In genomic region chr1:23320591-23321195, GRCm38 (mm10) we compare ENCODE assay signal across 10 mouse cellular contexts.
DNase-seq lines count a peak whose midpoint lies in the region; ATAC-seq and TF ChIP-seq lines count a peak whose summit lies in the region.
"Had no signal": no experiment of that assay in that cellular context is flagged by ENCODE, and none has a peak within 500 bp of the region (broad histone marks: within the 10 kb centered on the region; RNA-seq: fewer than 3 reads in every experiment).

No protein-coding gene starts in this region.

- H3K36me3 ChIP-seq in heart, embryonic 12.5 days, result no peaks in the 10 kb centered on the region
- H3K36me3 ChIP-seq in liver, embryonic 14.5 days (replicated peaks; ENCODE audit: control insufficient read depth, insufficient read depth, low read depth), result no peaks in the 10 kb centered on the region

- peak overlapping the region; percentile 17; the same call in 1 of the 2 replicates for H3K27ac ChIP-seq in heart, embryonic 12.5 days (ENCODE audit: poor library complexity, severe bottlenecking)
- H3K27ac ChIP-seq in liver, embryonic 14.5 days, result no peak overlapping the region

- peak overlapping the region; percentile 60; the same call in 1 of the 2 replicates for H3K4me2 ChIP-seq in heart, embryonic 12.5 days
- no peak overlapping the region for H3K4me2 ChIP-seq in liver, embryonic 14.5 days (ENCODE audit: low read depth)

- peaks cover 6% of the 10 kb centered on the region; the same call in 1 of the 2 replicates for H3K4me1 ChIP-seq in heart, embryonic 12.5 days (replicated peaks)
- no peaks in the 10 kb centered on the region for H3K4me1 ChIP-seq in liver, embryonic 14.5 days (replicated peaks; ENCODE audit: control insufficient read depth in 2 of 2, insufficient read depth in 2 of 2, low read length in 1 of 2)

- intact Hi-C loops in gastrocnemius, postnatal 36 days (cut with DNase I), result loop anchor here (5.0 kb wide), 1 partner anchor 472 kb away; no protein-coding TSS in a partner anchor

- no peak for DNase-seq in heart, adult 18-20 months
- DNase-seq in liver, embryonic 14.5 days (ENCODE audit: low read depth in 3 of 3, low spot score in 3 of 3), result no peak
- DNase-seq in liver, result no peak
- DNase-seq in gonadal fat pad, adult 2 months (ENCODE audit: low read depth), result peak; percentile 88
- peak; percentile 5 for DNase-seq in lung, postnatal 25 days (ENCODE audit: low spot score)
- no peak for DNase-seq in gastrocnemius, postnatal 36 days
- DNase-seq: spleen, adult 18-20 months had no signal

- TF ChIP-seq CTCF in liver, embryonic 14.5 days (IDR thresholded peaks at IDR 0.05; ENCODE audit: low read depth), result no peak

- 82% methylated on average over 7 of the region's 7 CpGs for WGBS in heart, embryonic 12.5 days
- WGBS in liver, embryonic 14.5 days (ENCODE audit: insufficient replicate concordance), result 73% methylated on average over 7 of the region's 7 CpGs

- H3K4me3 ChIP-seq in heart, embryonic 12.5 days, result no peak overlapping the region
- no peak overlapping the region for H3K4me3 ChIP-seq in liver, embryonic 14.5 days (ENCODE audit: insufficient read depth in 1 of 2, low read depth in 2 of 2, low read length in 2 of 2)

- H3K9ac ChIP-seq in heart, embryonic 12.5 days, result no peak overlapping the region
- H3K9ac ChIP-seq in liver, embryonic 14.5 days (replicated peaks), result no peak overlapping the region

- no peak for ATAC-seq in heart, embryonic 12.5 days (ENCODE audit: insufficient number of reproducible peaks, low FRiP score)
- ATAC-seq in liver, embryonic 14.5 days (ENCODE audit: insufficient read depth), result 0 out of 2 replicates have a peak, but pooled peaks have one; percentile 13
- no peak for ATAC-seq in erythroblast, adult 5-6 weeks (replicated peaks; ENCODE audit: low FRiP score, poor library complexity, severe bottlenecking)

- TF ChIP-seq EP300 in liver, embryonic 14.5 days (IDR thresholded peaks at IDR 0.05; ENCODE audit: low read depth), result no peak

- no peaks in the 10 kb centered on the region for H3K9me3 ChIP-seq in heart, embryonic 12.5 days (replicated peaks)
- no peaks in the 10 kb centered on the region for H3K9me3 ChIP-seq in liver, embryonic 14.5 days (ENCODE audit: control insufficient read depth, low read length)

- H3K27me3 ChIP-seq in heart, embryonic 12.5 days (replicated peaks), result no peaks in the 10 kb centered on the region
- H3K27me3 ChIP-seq in liver, embryonic 14.5 days (ENCODE audit: control insufficient read depth, insufficient read depth, low read length), result no peaks in the 10 kb centered on the region
- H3K27me3 ChIP-seq: CH12.LX had no signal

Comparison
In these comparisons a context has a peak if more than half of its experiments do, and no peak if none do; other contexts are left out.
1. DNase-seq: peak in gonadal fat pad, adult 2 months (single experiment) and lung, postnatal 25 days (single experiment); none in heart, adult 18-20 months (0 of 2), liver, embryonic 14.5 days (0 of 3), liver (single experiment) and gastrocnemius, postnatal 36 days (0 of 2).